Mouse (Mus musculus) testis, postnatal 10 days (tissue): Measurements from ENCODE around the gene Iqgap1.
"Not testable (repeated sequence)": the region's sequence is repeated elsewhere in the genome, so short reads cannot be mapped to it uniquely, and the experiment has no call there.

Experiments
- DNase-seq: peaks from one replicate; pipeline ENCODE4 v3.0.0; 2021; ENCODE audit warnings: low spot score

The Iqgap1 gene

GRCm38 (mm10) chr7:80770466-80770865 lies 55.3 kb downstream of the Iqgap1 start:
- DNase-seq, result no peak

- no peak for DNase-seq
These were observed 58.9 kb downstream of the Iqgap1 start for GRCm38 (mm10) chr7:80766861-80767312.

DNA sequence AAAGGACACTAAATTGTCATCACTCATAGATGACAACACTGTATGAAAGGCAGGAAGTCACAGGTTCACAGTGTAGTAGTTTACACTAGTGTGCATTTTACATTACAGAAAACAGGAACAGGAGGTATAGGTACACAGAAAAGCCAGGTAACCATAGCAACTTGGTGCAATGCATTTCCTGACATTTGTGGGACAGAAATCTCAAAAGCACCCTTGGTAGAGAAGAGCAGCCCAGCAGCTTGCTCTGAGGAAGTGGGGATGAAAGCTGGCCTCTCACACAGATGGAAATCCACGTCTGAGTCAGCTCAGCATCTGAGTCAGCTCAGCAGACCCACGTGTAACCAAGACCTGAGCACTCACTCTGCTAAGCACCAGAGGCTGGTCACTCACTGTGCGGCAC lies 59.7 kb downstream of the Iqgap1 start:
- DNase-seq, result no peak

GRCm38 (mm10) chr7:80763864-80764437 lies 61.8 kb downstream of the Iqgap1 start:
- DNase-seq, result no peak

- DNase-seq, result no peak
These were observed 63.5 kb downstream of the Iqgap1 start for GRCm38 (mm10) chr7:80762297-80762696.

GRCm38 (mm10) chr7:80754086-80754485 lies 71.7 kb downstream of the Iqgap1 start:
- no peak for DNase-seq

DNA sequence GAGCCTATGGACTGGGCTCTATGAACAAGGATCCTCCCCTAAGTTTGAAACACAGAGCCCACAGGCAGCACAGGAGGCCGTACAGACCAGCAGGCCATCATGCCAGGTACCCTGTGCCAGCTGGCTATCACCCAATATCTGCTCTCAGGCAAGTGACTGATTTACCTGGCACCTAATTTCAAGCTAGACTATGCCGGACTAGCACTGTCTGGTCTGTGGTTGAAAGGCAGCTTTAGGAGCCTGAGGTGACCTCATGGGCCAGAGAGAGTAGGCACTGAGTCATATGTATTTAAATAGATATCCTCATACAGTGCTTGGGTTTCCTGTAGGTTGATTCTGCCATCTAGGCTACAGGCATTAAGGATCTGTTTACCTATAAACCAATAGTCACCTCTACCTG lies 72.2 kb downstream of the Iqgap1 start:
- no peak for DNase-seq

GRCm38 (mm10) chr7:80749624-80750023 lies 76.2 kb downstream of the Iqgap1 start:
- DNase-seq, result no peak

- not testable (repeated sequence) for DNase-seq
These were observed 76.7 kb downstream of the Iqgap1 start for GRCm38 (mm10) chr7:80749109-80749508.

DNA sequence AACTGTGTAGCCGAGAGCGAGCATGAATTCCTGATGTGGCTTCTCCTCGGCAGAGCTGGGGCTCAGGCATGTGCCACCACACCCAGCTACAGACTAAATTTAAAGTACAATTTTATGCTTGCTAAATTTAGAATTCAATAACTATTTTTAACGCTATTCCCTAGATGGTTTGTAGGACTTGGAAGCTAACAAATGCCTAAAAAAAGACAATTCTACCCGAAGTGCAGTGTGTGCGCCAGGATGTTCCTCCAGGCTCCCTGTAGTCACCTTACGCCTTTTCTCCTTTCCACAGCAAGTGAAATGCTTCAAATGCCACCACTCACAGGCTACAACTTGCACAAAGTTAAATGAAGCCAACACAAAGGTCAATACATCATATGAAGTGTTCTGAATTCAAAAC lies 78.4 kb downstream of the Iqgap1 start:
- DNase-seq, result no peak

DNA sequence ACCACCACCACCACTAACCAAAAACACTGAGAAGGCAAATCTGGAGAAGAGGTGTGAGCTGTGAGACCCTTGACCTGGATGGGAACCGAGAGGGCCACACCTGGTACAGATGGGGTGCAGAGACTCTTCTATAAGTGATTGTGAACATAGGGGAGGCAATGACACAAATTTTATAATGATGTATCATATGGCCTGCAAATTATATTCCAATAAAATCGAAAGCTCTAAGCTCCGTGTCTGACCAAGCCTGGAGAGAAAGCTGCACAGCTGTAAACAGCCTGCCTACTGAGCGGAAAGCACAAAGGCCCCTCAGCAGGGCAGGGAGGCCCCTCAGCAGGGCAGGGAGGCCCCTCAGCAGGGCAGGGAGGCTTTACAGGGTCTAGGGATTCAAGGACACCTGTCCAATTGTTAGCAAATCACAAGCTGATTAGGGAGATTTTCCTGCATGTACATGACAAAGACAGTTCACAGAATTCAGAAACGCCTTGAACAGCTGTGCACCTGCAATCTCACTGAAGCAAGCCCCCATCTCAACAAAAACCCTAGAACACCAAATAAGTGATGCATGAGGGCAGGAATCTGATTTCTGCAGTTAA lies 79.5 kb downstream of the Iqgap1 start:
- no peak for DNase-seq

- DNase-seq, result no peak
These were observed 80.0 kb downstream of the Iqgap1 start for GRCm38 (mm10) chr7:80745746-80746145.

DNA sequence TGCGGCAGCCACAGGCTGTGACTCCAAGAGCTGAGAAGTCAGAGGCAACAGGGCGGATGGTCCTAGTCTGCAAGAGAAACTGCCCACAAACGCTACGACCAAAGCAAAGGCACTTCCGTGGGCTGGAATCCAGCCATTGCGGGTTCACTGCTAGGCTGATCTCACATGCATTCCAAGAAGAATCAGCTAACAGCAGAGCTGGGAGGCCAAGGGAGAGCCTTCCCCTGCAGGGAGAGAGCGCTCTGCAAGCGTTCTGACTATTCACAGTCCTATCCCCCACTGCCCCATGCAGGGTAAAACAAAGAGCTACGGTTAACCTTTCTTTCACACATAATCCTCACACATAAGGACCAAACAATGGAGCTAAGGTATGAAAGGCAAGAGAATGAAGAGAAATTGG lies 80.5 kb downstream of the Iqgap1 start:
- peak; percentile 51 for DNase-seq

DNA sequence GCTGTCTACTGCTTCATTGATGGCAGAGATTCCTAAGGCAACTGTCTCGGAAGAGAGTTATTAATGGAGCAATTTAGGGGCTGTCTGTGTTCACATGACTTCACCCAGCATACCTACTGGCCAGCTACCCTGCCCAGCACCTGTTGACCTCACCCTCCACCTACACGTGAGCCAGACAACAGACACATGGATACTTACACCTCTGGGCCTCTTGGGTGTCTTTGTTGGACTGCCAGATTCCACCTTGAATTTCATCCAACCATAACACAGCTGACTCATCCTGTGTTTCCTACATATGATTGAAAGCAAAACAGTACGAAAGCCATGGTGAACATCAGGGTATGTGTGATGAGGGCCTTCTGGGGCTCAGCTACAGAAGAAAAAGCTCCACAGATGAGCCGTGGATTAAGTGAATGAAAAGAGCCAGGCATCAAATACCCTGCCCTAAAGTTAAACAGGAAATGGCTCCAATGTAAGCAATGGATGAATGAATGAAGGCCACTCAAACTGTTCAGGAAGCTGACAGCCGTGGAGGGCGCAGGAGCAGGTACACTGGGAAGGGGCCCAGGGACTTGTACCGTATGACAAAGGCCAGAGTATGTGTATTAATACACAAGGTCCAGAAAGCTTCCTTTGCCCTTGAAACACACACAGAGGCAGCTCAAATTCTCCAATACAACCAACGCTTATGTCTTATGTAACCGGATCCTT lies 81.7 kb downstream of the Iqgap1 start:
- no peak for DNase-seq

DNA sequence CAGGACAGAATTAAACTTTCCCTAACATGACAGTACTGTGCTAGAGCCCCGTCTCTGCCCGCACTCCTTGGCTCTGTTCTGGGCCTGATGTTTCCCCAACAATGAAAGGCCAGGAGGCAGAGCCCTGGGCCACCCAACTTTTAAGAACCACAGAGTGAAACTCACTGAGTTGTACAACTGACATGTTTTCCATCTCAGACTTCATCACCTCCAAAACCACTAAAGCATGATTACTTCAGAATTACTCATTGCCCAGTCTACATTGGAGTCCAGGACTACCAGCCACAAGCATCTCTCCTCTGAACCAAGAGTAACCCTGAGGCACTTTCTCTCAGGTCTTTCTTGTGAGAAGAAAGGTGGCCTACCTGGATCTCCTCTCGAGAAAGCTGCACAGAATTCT lies 83.1 kb downstream of the Iqgap1 start:
- DNase-seq, result no peak

DNA sequence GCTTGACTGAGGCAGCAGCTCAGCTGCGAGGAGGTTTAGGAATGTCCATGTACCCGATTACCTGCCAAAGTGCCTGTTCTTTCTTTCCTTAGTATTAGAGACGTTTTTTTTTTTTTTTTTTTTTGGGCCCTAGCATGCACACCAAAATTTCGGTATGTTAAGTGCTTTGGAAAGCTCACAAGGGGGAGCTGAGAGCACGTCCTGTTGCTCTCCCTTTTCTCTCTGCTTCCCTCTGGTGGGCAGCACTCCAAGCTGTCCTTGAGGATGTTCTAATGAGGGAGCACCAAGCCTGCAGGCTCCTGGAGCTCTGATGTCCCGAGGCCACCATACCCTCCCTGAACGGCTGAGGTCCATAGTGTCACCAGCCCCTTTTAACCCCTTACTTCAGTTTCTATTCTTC lies 84.8 kb downstream of the Iqgap1 start:
- peak; percentile 91 for DNase-seq

DNA sequence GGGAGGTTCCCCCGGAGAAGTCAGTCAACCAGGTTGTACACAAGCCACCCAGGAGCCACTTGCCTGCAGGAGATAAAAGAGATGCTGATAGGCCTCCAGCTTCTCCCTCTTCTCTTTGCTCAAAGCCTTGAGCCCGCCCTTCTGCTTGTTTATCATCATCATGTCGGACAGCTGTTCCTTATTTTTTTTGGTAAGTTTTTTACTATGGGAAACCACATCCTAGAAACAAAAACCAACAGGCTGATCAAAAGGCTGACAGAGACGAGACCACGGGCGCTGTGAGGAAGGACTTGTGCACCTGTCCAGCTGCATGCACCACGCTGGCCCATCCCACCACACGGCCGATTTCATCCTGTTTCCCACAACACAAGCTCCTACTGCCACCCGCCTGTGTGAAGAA lies 89.6 kb downstream of the Iqgap1 start:
- DNase-seq, result no peak

- DNase-seq, result no peak
These were observed 92.8 kb downstream of the Iqgap1 start for GRCm38 (mm10) chr7:80732986-80733385.

DNA sequence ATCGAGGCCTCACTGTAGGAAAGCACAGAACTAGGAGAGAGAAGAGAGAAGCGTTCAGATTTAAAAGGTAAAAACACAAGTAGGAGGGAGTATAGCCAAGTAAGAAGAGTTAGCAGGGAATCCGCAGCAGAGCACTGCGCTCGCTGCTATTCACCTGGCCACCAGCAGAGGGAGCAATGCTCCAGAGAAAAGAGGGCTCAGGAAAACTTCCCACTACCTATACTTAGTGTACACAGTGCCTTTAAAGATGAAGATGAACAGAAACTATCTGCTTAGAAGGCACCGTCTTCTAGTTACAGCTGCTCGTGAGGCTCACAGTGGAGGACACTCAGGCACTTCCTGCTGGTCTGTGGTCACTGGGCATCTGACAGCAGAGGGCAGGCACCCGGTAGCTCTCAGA lies 96.1 kb downstream of the Iqgap1 start:
- DNase-seq, result peak; percentile 85

DNA sequence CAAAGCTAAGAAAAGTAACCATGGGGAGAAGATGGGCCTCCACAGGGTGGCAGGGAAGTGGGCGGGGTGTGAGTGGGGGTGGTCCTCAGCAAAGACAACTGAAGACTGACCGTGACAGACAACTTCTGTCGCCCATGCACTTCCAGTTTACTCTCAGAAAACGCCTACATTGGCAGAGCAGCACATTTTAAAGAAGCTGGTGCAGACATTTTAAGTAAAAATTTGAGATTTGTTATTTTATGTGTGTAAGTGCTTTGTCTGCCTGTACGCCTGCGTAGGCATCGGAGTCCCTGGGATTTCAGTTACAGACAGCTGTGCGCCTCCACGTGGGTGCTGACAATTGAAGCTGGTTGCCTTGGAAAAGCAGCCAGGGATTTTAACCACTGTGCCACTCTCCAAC lies 104.7 kb downstream of the Iqgap1 start:
- DNase-seq, result no peak

DNA sequence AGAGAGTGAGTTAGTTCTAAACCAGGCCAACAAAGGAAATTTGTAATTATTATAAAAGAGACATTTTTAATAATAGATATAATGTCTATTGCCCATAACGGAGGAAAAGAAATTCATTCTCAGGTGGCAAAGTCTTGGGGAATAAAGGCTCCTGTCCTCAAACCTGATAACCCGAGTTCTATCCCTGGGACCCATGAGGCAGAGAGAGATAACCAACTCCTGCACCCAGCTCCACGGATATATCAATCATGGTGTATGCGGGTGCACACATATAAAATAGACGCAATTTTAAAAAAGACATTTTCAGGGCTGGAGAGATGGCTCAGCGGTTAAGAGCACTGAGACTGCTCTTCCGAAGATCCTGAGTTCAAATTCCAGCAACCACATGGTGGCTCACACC lies 106.2 kb downstream of the Iqgap1 start:
- DNase-seq, result no peak

DNA sequence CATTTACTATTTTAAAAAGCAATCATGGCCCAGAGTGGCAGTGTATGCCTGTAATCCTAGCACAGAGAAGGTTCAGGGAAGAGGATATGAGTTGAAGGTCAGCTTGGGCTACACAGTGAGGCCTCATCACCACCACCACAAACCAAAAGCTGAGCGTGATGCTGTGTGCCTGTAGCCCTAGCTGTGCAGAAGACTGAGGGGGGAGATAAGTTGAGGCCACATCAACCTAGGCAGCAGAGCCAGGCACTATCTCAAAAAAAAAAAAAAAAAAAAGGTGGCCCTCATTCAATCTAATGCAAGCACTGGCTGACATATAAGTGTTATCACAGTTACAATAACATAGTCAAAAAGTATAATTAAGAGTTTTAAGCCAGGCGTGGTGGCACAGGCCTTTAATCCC lies 106.7 kb downstream of the Iqgap1 start:
- no peak for DNase-seq

DNA sequence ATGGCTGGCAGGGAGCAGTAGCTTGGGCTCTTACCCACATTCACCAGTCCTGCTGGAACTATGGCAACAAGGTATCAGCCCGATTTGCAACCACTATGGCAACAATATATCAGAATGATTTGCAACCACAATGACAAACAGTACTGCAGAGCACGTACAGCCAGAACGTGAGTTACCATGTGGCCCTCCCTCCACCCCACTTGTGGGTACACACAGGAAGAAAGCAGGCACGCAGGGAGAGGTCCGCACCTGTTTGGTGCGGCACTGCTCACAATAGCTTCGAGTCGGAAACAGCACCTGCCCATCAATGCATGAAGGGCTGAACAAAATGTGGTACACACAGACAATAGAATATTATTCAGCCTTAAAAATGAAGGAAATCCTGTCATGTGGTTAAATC lies 107.3 kb downstream of the Iqgap1 start:
- DNase-seq, result no peak

DNA sequence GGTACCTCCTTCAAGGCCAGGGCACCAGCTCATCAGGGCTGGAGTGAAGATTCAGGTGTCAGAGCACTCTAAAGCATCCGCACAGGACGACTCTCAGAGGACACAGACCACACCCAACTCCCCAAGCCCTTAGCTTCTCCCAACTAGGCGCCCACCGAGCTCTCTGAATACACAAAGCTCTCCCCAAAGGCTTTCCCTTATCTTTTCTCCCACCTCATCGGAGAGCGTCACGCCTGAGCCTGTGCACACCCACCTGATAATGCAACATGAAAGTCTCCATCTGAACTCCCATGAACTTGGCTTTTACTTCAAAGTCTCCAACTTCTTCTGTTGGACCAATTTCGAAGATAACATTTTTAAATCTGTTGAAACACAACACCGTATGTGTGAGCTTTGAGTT lies 109.0 kb downstream of the Iqgap1 start:
- DNase-seq, result no peak
